10 mouse cellular contexts compared by ENCODE assay signal in genomic region chr1:82832495-82833021, GRCm38 (mm10). TPM values are rescaled to one million over a fixed set of nuclear protein-coding genes. Genes with fewer than 3 reads are reported as not detected.
DNase-seq lines count a peak whose midpoint lies in the region; ATAC-seq and TF ChIP-seq lines count a peak whose summit lies in the region.
"Had no signal": no experiment of that assay in that cellular context is flagged by ENCODE, and none has a peak within 500 bp of the region (broad histone marks: within the 10 kb centered on the region; RNA-seq: fewer than 3 reads in every experiment).

No protein-coding gene starts in this region.

- ATAC-seq in heart, embryonic 12.5 days (ENCODE audit: insufficient number of reproducible peaks, low FRiP score) = no peak
- ATAC-seq in intestine, embryonic 16.5 days = 0 out of 2 replicates have a peak, but pooled peaks have one; percentile 4
- no peak for ATAC-seq in kidney, embryonic 14.5 days (ENCODE audit: low FRiP score, low TSS enrichment)

- H3K4me2 ChIP-seq in heart, embryonic 12.5 days = no peak overlapping the region
- no peak overlapping the region for H3K4me2 ChIP-seq in intestine, embryonic 16.5 days (ENCODE audit: low read depth, low read length)
- no peak overlapping the region for H3K4me2 ChIP-seq in kidney, embryonic 14.5 days (replicated peaks; ENCODE audit: low read depth, low read length)

- TF ChIP-seq POLR2A in small intestine, adult 2 months (IDR thresholded peaks at IDR 0.05; ENCODE audit: low read depth, low read length) = no peak

- no peaks in the 10 kb centered on the region for H3K9me3 ChIP-seq in heart, embryonic 12.5 days (replicated peaks)
- H3K9me3 ChIP-seq in intestine, embryonic 16.5 days (ENCODE audit: control insufficient read depth, low read length) = no peaks in the 10 kb centered on the region
- no peaks in the 10 kb centered on the region for H3K9me3 ChIP-seq in kidney, embryonic 14.5 days (ENCODE audit: control insufficient read depth, low read length)
- H3K9me3 ChIP-seq: megakaryocyte, embryonic 14.5 days had no signal

- H3K9ac ChIP-seq in heart, embryonic 12.5 days = 0 out of 2 replicates have a peak overlapping the region, but pooled peaks have one; percentile 31
- no peak overlapping the region for H3K9ac ChIP-seq in intestine, embryonic 16.5 days (ENCODE audit: low read depth, low read length)
- no peak overlapping the region for H3K9ac ChIP-seq in kidney, embryonic 14.5 days (ENCODE audit: low read depth, low read length)

- H3K27me3 ChIP-seq in heart, embryonic 12.5 days (replicated peaks) = no peaks in the 10 kb centered on the region
- H3K27me3 ChIP-seq in intestine, embryonic 16.5 days (replicated peaks; ENCODE audit: control insufficient read depth, insufficient read depth, low read length) = no peaks in the 10 kb centered on the region
- no peaks in the 10 kb centered on the region for H3K27me3 ChIP-seq in small intestine, adult 2 months (ENCODE audit: control insufficient read depth, insufficient read depth, low read length)
- no peaks in the 10 kb centered on the region for H3K27me3 ChIP-seq in kidney, embryonic 14.5 days (ENCODE audit: control insufficient read depth, insufficient read depth, low read length)
- H3K27me3 ChIP-seq: megakaryocyte, embryonic 14.5 days had no signal

- no peak for DNase-seq in heart, postnatal 10 days
- DNase-seq in CD8-positive naive resting alpha-beta T cell, adult 2 months (ENCODE audit: low read depth in 2 of 2, low spot score in 2 of 2) = peak; percentile 41 to 48
- no peak for DNase-seq in cerebellum, adult 11 months
- DNase-seq in testis, postnatal 14 days (ENCODE audit: low spot score) = no peak
- DNase-seq: cerebellum, postnatal 14 days had no signal

- no peaks in the 10 kb centered on the region for H3K36me3 ChIP-seq in heart, embryonic 12.5 days
- H3K36me3 ChIP-seq in intestine, embryonic 16.5 days (ENCODE audit: control insufficient read depth, insufficient read depth, low read length) = no peaks in the 10 kb centered on the region
- no peaks in the 10 kb centered on the region for H3K36me3 ChIP-seq in small intestine, adult 2 months (ENCODE audit: control insufficient read depth, insufficient read depth, low read length)
- no peaks in the 10 kb centered on the region for H3K36me3 ChIP-seq in kidney, embryonic 14.5 days (ENCODE audit: control insufficient read depth, insufficient read depth, low read length)

- intact Hi-C loops in heart, postnatal 10 days (cut with DNase I) = no loop called here

- no peak overlapping the region for H3K4me3 ChIP-seq in heart, embryonic 12.5 days
- H3K4me3 ChIP-seq in intestine, embryonic 16.5 days (ENCODE audit: low read length) = no peak overlapping the region
- no peak overlapping the region for H3K4me3 ChIP-seq in small intestine, adult 2 months (ENCODE audit: low read depth, low read length)
- no peak overlapping the region for H3K4me3 ChIP-seq in kidney, embryonic 14.5 days (ENCODE audit: low read length)

- TF ChIP-seq CTCF in small intestine, adult 2 months (IDR thresholded peaks at IDR 0.05; ENCODE audit: extremely low read depth, insufficient read length, insufficient replicate concordance, low read depth, low read length) = no peak

- WGBS in heart, embryonic 12.5 days = 69% methylated on average over 11 of the region's 11 CpGs
- WGBS in intestine, embryonic 16.5 days = 74% methylated on average over 11 of the region's 11 CpGs
- WGBS in small intestine, adult 2 months = 83% methylated on average over 11 of the region's 11 CpGs
- WGBS in kidney, embryonic 14.5 days = 49% methylated on average over 11 of the region's 11 CpGs

- peak overlapping the region; percentile 79 for H3K27ac ChIP-seq in heart, embryonic 12.5 days (ENCODE audit: poor library complexity, severe bottlenecking)
- peak overlapping the region; percentile 82 for H3K27ac ChIP-seq in intestine, embryonic 16.5 days (ENCODE audit: low read length)
- peak overlapping the region; percentile 79 for H3K27ac ChIP-seq in small intestine, adult 2 months (ENCODE audit: insufficient read depth, low read depth, low read length)
- no peak overlapping the region for H3K27ac ChIP-seq in kidney, embryonic 14.5 days (ENCODE audit: low read depth, low read length)

- H3K4me1 ChIP-seq in heart, embryonic 12.5 days (replicated peaks) = peaks cover 49% of the 10 kb centered on the region
- H3K4me1 ChIP-seq in intestine, embryonic 16.5 days (ENCODE audit: control insufficient read depth, insufficient read depth, low read length) = peaks cover 5% of the 10 kb centered on the region; the same call in 1 of the 2 replicates
- H3K4me1 ChIP-seq in small intestine, adult 2 months (ENCODE audit: control insufficient read depth, insufficient read depth, insufficient read length, low read length) = peaks cover 20% of the 10 kb centered on the region
- H3K4me1 ChIP-seq in kidney, embryonic 14.5 days (ENCODE audit: control insufficient read depth, insufficient read depth, low read length) = no peaks in the 10 kb centered on the region

RNA-seq across cellular contexts. Expression of gene Agfg1, which starts 6.7 kb away (rescaled TPM):
- 46.4 and 47.0 TPM in 2 replicates for polyA plus RNA-seq in heart, embryonic 12.5 days (2016; fragmentation: Nextera tagmentation; extraction: Ambion mirVana)
- total RNA-seq in heart, postnatal 10 days (2021) = 10 to 100 TPM; 39.9 to 43.2 TPM
- 14.1 and 31.8 TPM in 2 replicates for polyA plus RNA-seq in intestine, embryonic 16.5 days (2015; fragmentation: Nextera tagmentation; extraction: Ambion mirVana)
- 28.4 and 46.7 TPM in 2 replicates for polyA plus RNA-seq in small intestine, adult 2 months (2012; rRNA removed)
- polyA plus RNA-seq in kidney, embryonic 14.5 days (2014; fragmentation: Nextera tagmentation; extraction: Ambion mirVana) = 27.9 and 47.8 TPM in 2 replicates

Comparison
In these comparisons a context has a peak if more than half of its experiments do, and no peak if none do; other contexts are left out.
1. DNase-seq: peak in CD8-positive naive resting alpha-beta T cell, adult 2 months (2 of 2); none in heart, postnatal 10 days (0 of 2), cerebellum, adult 11 months (single experiment) and testis, postnatal 14 days (single experiment).